Mouse (Mus musculus) lung, adult 2 months (tissue): ENCODE data around the gene Kat6b. TPM values are rescaled to one million over a fixed set of nuclear protein-coding genes. Genes with fewer than 3 reads are reported as not detected.
"Not testable (repeated sequence)": the region's sequence is repeated elsewhere in the genome, so short reads cannot be mapped to it uniquely, and the experiment has no call there.

Experiments
- DNase-seq: peaks from one replicate; pipeline ENCODE4 v3.0.0; 2022
- H3K4me1 ChIP-seq: fragments of 200-500 bp; 2 replicates; pipeline ENCODE4 v1.6.1; 2011; ENCODE audit warnings: low read length; ENCODE audit not compliant: control insufficient read depth, insufficient read depth
- H3K4me3 ChIP-seq: fragments of 200-500 bp; replicated peaks from 2 replicates; pipeline ENCODE3; 2011; ENCODE audit warnings: low read depth, mild to moderate bottlenecking, control low read depth, low read length; ENCODE audit errors: extremely low read depth
- CTCF ChIP-seq: fragments of 200-500 bp; IDR thresholded peaks from 2 replicates; pipeline ENCODE4 v1.5.1; 2011; ENCODE audit warnings: mild to moderate bottlenecking, low read length, control low read depth; ENCODE audit not compliant: insufficient read depth
- POLR2A ChIP-seq: fragments of 200-500 bp; IDR thresholded peaks from 2 replicates; pipeline ENCODE4 v1.6.1; 2011; ENCODE audit warnings: low read depth, mild to moderate bottlenecking, control low read depth, low read length, borderline replicate concordance; ENCODE audit errors: extremely low read depth
- WGBS: fragments of 180-500 bp; shearing (Covaris S2); methylation state at CpG from one replicate; pipeline ENCODE4 v1.1.7; 2018; 5-methylcytosine and 5-hydroxymethylcytosine counted together
- polyA plus RNA-seq: library from polyadenylated mRNA; depleted of rRNA; stranded (reverse); fragments of >200 nt; gene quantifications from 2 replicates; pipeline ENCODE4 v1.2.3, GENCODE M21; 2012

Kat6b gene
- polyA plus RNA-seq, 1 experiment: 11.5 TPM

DNA sequence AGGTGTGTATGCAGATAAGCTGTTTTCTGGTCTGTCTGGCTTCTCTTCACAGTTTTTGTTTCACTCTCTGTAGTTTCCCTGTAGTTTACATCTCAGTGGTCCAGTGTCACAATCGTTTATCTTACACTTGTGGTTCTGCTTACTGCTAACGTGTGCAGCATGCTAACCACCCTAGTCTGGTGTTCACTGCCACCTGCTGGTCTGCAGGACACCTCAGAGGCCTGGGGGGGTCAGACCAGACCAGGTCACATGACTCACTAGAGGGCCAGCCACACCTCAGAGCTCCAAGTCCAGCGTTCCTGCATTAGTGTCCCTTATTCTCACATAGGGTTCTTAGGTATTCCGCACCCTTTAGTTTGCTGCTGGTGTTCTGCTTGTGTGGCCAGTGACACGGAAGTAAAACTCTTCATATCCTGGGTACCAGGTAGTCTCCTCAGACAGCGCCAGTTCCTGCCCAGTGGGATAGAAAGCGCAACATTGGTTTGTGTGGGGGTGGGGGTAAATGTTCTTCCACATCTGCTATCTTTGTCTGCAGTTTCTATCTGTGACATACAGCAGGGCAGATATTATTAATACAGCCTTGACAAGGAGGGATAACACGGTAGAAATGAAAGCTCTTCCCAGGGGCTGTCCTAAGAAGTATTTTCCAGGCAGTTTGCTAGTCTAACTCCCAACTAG is 181.4 kb downstream of the Kat6b start:
- H3K4me1 ChIP-seq: no peaks in the 10 kb centered on the region
- TF ChIP-seq POLR2A: no peak
- peak; percentile 43 for TF ChIP-seq CTCF
- H3K4me3 ChIP-seq: no peak overlapping the region
- DNase-seq: peak; percentile 28
- WGBS: 66% methylated on average over 8 of the region's 8 CpGs

DNA sequence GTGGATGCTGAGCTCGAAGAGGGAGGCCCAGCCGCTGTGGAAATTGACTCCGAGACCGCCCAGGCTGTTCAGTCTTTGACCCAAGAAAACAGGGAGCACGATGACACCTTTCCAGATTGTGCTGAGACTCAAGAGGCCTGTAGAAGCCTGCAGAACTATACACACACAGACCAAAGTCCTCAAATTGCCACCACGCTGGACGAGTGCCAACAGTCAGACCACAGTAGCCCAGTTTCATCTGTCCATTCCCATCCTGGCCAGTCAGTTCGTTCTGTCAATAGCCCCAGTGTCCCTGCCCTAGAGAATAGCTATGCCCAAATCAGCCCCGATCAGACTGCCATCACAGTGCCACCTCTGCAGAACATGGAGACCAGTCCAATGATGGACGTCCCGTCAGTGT is 188.0 kb downstream of the Kat6b start:
- Histone ChIP-seq H3K4me3 (no peak overlapping the region), H3K4me1 (no peaks in the 10 kb centered on the region)
- WGBS: 72% methylated on average over 11 of the region's 11 CpGs
- DNase-seq: no peak
- no peak for TF ChIP-seq POLR2A
- no peak for TF ChIP-seq CTCF

- peak; percentile 25 for DNase-seq
Measured at GRCm38 (mm10) chr14:21669633-21670421, 188.6 kb downstream of the Kat6b start.

DNA sequence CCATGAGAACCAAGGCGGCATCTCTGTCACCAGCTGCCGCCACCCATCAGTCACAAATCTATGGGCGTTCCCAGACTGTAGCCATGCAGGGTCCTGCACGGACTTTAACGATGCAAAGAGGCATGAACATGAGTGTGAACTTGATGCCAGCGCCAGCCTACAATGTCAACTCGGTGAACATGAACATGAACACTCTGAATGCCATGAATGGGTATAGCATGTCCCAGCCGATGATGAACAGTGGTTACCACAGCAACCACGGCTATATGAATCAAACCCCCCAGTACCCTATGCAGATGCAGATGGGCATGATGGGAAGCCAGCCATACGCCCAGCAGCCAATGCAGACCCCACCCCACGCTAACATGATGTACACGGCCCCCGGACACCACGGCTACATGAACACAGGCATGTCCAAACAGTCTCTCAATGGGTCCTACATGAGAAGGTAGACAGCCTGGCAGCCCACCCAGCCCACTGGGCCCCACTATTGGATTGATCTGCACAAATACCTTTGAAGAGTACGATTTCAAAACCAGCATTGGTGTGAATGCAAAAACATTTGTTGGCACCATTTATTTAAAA is 189.3 kb downstream of the Kat6b start:
- not testable (repeated sequence) for H3K4me3 ChIP-seq, H3K4me1 ChIP-seq, DNase-seq
- WGBS: 96% methylated on average over 15 of the region's 15 CpGs

More at GRCm38 (mm10) chr14:21669633-21670421, 188.6 kb downstream of the Kat6b start:
- WGBS: 72% methylated on average over 11 of the region's 11 CpGs
- Histone ChIP-seq H3K4me1 (no peaks in the 10 kb centered on the region), H3K4me3 (no peak overlapping the region)
- TF ChIP-seq CTCF (no peak), POLR2A (no peak)

DNA sequence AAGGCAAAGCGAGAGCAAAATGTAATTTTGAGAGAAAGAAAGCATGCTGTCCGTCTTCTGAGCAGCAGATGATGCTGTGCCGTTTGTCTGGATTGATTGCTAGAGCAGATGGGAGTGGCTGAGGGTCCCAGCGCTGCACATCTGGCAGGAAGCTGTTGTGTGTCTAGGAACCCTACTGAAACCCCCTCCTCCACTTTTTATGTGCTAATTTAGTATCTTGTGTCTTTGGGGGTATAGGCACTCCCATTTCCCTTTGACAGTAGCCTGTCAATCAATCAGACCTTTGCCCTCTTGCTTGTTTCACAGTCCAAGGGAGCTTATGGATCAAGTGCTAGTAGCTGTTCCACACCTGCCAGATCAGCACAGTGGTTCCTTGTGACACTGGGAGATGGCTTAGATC is 191.9 kb downstream of the Kat6b start:
- TF ChIP-seq POLR2A (no peak), CTCF (no peak)
- no peaks in the 10 kb centered on the region for H3K4me1 ChIP-seq
- 89% methylated on average over 4 of the region's 4 CpGs for WGBS
- no peak overlapping the region for H3K4me3 ChIP-seq
- no peak for DNase-seq

DNA sequence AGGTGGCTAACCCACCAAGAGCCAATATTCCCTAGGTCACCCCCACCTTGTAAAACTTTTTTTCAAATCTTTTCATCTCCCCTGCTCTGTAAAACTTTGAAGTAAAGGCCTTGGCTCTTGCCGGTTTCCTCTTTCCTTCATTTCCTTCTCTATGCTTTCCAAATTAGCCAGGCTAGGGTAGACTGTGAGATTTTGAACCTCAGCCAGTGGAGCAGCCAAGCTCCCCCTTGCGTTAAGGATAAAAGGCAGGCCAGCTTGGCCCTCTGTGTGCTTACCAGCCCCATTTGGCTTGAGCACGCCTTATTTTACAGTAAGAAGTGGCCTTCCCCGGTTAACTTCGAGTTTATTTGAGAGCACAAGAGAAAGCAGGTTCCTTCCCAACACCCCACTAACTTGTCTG is 193.2 kb downstream of the Kat6b start:
- Histone ChIP-seq H3K4me1 (no peaks in the 10 kb centered on the region), H3K4me3 (no peak overlapping the region)
- DNase-seq: no peak
- 33% methylated on average over 5 of the region's 5 CpGs for WGBS
- TF ChIP-seq POLR2A (no peak), CTCF (no peak)

DNA sequence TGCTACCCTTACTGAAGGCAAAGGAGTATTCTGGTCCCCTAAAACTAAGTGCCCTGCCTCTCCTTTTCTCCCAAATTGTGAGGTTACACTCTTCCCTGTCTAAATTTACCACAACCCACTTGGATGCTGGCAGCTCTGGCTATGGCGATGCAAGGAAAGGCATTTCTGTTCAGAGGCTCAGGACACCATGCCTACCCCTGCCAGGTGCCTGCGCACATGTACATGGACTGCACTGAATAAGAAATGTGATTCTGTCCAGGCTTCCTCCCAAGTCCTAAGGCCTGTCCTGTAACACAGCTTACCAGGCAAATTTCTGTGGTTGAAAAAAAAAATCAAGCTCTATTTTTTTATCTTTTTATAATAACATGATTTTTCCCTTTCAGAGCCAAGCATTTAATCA is 195.0 kb downstream of the Kat6b start:
- no peak for DNase-seq
- TF ChIP-seq CTCF (no peak), POLR2A (no peak)
- H3K4me1 ChIP-seq: no peaks in the 10 kb centered on the region
- no peak overlapping the region for H3K4me3 ChIP-seq
- WGBS: 89% methylated on average over 2 of the region's 2 CpGs

DNA sequence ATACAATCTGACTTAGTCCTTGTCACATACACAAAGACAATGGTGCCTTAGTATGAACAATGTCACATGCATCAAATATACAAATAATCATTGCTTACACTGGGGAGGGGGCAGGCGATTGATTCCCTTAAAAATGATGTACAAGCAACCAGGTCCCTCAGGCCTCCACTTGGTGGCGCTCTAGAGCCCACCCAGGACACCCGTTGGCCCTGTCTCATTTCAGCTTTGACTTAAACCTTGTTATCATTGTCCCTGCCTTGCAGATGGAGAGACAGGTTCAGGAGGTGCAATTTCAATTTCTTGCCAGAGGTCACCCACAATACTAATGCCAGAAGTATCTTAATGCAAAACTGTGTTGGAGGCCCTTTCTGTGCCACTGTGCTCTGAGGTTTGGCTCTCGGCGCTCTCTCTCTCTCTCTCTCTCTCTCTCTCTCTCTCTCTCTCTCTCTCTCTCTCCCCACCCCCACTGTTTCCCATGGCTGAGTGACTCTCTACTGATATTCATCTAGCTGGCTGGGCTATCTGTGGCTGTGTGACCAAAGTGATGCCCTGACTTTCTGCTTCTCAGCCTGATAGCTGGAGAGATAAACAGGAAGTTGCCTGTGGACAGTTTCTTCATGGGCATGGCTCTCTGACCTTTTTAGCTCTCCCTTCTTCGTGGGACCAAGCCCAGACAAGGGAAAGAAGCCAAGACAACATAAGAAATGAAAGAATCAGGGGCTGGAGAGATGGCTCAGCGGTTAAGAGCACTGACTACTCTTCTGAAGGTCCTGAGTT is 197.5 kb downstream of the Kat6b start:
- WGBS: 32% methylated on average over 7 of the region's 7 CpGs
- H3K4me1 ChIP-seq: no peaks in the 10 kb centered on the region
- H3K4me3 ChIP-seq: no peak overlapping the region
- DNase-seq: peak; percentile 40
- no peak for TF ChIP-seq POLR2A
- TF ChIP-seq CTCF: peak; percentile 77

DNA sequence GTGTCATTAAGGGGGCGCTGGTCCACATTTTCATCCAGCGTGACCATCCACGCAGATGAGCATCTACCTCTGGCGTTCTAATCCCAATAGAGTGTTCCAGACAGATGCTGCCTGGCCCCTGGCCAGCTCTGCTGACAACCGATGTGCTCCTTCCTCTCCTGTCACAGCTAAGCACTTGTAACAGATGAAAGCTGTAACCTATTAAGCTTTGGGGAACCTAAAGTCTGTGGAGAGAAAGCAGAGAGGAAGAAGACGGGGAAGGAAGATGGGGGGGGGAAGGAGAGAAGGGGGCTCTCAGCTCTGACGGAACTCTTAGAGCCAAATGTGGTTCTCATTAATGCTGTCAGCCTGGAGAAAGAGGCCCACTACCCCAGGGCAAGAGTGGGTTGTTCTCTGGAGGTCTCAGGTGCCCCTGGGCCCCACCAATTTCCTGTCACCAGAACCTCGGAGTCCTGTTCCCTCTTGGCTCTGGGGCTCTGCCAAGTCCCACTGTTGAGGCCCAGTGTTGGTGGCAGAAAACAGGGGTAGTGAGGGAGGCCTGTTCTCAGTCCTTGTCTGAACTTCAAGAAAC is 198.5 kb downstream of the Kat6b start:
- Histone ChIP-seq H3K4me1 (no peaks in the 10 kb centered on the region), H3K4me3 (no peak overlapping the region)
- WGBS: 46% methylated on average over 8 of the region's 8 CpGs
- TF ChIP-seq POLR2A (no peak), CTCF (no peak)
- DNase-seq: no peak

DNA sequence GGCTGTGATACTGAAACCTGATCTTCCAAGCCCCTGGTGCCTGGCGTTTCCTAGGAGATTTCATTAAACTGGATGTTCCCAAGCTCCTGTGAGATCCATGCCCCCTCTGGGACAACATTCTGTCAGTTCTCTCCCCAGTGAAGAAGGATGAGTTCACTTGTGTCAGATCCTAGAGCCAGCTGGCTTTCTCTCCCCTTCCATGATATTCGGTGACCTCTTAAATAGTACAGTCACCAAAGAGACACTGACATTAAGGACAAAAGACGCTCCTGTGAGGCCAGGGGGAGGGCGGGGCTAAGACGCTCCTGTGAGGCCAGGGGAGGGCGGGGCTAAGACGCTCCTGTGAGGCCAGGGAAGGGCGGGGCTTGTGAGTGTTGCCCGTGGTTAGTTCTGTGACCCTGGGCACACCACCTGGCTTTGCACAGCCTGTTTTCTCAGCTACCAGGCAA is 201.5 kb downstream of the Kat6b start:
- 9% methylated on average over 9 of the region's 9 CpGs for WGBS

More for the DNA sequence above, 201.5 kb downstream of the Kat6b start:
- Histone ChIP-seq H3K4me1 (no peaks in the 10 kb centered on the region), H3K4me3 (no peak overlapping the region)
- TF ChIP-seq POLR2A (no peak), CTCF (no peak)
- peak; percentile 55 for DNase-seq
